Mouse (Mus musculus) olfactory bulb, adult 2 months (tissue): Measurements from ENCODE around the gene Srrt.

Experiments used
- CTCF ChIP-seq: fragments of 200-500 bp; IDR thresholded peaks from 2 replicates; pipeline ENCODE4 v1.5.1; 2012; ENCODE audit warnings: low read depth, mild to moderate bottlenecking, low read length, moderate library complexity; ENCODE audit not compliant: insufficient read depth
- POLR2A ChIP-seq: fragments of 200-500 bp; IDR thresholded peaks from 2 replicates; pipeline ENCODE4 v1.6.1; 2012; ENCODE audit warnings: mild to moderate bottlenecking, low read depth, low read length, moderate library complexity; ENCODE audit not compliant: insufficient read depth

DNA sequence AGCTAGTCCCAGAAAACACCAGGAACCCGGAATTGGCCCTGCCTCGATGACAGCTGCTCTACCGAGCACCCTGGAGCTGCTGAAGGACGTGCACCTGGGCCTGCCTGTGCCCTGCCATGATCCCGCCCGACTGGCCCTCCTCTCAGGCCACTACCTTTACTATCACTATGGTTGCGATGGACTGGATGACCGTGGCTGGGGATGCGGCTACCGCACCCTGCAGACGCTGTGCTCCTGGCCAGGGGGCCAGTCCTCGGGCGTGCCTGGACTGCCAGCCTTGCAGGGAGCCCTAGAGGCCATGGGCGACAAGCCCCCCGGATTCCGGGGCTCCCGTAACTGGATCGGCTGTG is 12.8 kb downstream of the Srrt start:
- TF ChIP-seq CTCF (no peak), POLR2A (no peak)
